Comparison of ENCODE assay signal across 8 mouse cellular contexts in genomic region chr11:57548618-57549550, GRCm38 (mm10). TPM values are rescaled to one million over a fixed set of nuclear protein-coding genes. Genes with fewer than 3 reads are reported as not detected.
DNase-seq lines count a peak whose midpoint lies in the region; ATAC-seq and TF ChIP-seq lines count a peak whose summit lies in the region.

No protein-coding gene starts in this region.

- peak; percentile 98 for TF ChIP-seq CTCF in gastrocnemius, adult 2 months (IDR thresholded peaks at IDR 0.05)
- TF ChIP-seq CTCF in hindbrain, postnatal 0 days (IDR thresholded peaks at IDR 0.05; ENCODE audit: low read depth): peak; percentile 99

- no peak overlapping the region for H3K27ac ChIP-seq in gastrocnemius, adult 2 months
- no peak overlapping the region for H3K27ac ChIP-seq in hindbrain, postnatal 0 days

- H3K4me3 ChIP-seq in gastrocnemius, adult 2 months: no peak overlapping the region
- H3K4me3 ChIP-seq in hindbrain, postnatal 0 days (ENCODE audit: low read length): no peak overlapping the region

- H3K9me3 ChIP-seq in hindbrain, postnatal 0 days (ENCODE audit: low read length): no peaks in the 10 kb centered on the region

- intact Hi-C loops in gastrocnemius, adult 2 months (cut with DNase I): loop anchor here (1.0 to 2.0 kb wide), 3 partner anchors 78 to 386 kb away; no protein-coding TSS in a partner anchor

- H3K9ac ChIP-seq in hindbrain, postnatal 0 days (replicated peaks; ENCODE audit: low read length): no peak overlapping the region

- WGBS in hindbrain, postnatal 0 days: 16% methylated on average over 18 of the region's 18 CpGs

- H3K4me2 ChIP-seq in hindbrain, postnatal 0 days (ENCODE audit: low read depth, low read length): peak overlapping the region; percentile 31

- H3K36me3 ChIP-seq in hindbrain, postnatal 0 days (ENCODE audit: insufficient read depth, low read length): no peaks in the 10 kb centered on the region

- ATAC-seq in hindbrain, postnatal 0 days: peak; percentile 72
- peak; percentile 90 for ATAC-seq in megakaryocyte, adult 5-6 weeks (ENCODE audit: poor library complexity, severe bottlenecking)

- DNase-seq in R1 (ENCODE audit: low read depth, low spot score): peak; percentile 70
- DNase-seq in cerebellum, postnatal 4 days (ENCODE audit: low spot score in 2 of 2): peak; percentile 76 to 91
- DNase-seq in gastrocnemius, adult 2 months: peak; percentile 83
- peak; percentile 90 for DNase-seq in hindbrain, postnatal 0 days (ENCODE audit: low spot score)
- DNase-seq in left cerebral cortex, adult 18-20 months (ENCODE audit: low spot score in 2 of 2): peak; percentile 70 to 83
- DNase-seq in right cerebral cortex, adult 2 months (ENCODE audit: low spot score in 2 of 2): peak; percentile 87
- peak; percentile 37 for DNase-seq in urinary bladder, postnatal 10 days (ENCODE audit: low spot score)

- H3K4me1 ChIP-seq in hindbrain, postnatal 0 days (ENCODE audit: insufficient read depth, low read length): peaks cover 9% of the 10 kb centered on the region; the same call in 1 of the 2 replicates

- H3K27me3 ChIP-seq in hindbrain, postnatal 0 days (ENCODE audit: insufficient read depth, low read length): no peaks in the 10 kb centered on the region

RNA-seq across cellular contexts. Expression of gene Mfap3, which starts 30.4 kb away (rescaled TPM):
- total RNA-seq in gastrocnemius, adult 2 months (2021): 1 to 10 TPM; 7.6 to 9.2 TPM
- 39.5 and 47.7 TPM in 2 replicates for total RNA-seq in hindbrain, postnatal 0 days (2014; rRNA removed)
- polyA plus RNA-seq in hindbrain, postnatal 0 days (2015; fragmentation: Nextera tagmentation; extraction: Ambion mirVana): 46.6 and 48.5 TPM in 2 replicates
- 10 to 100 TPM; 24.6 to 29.3 TPM for total RNA-seq in left cerebral cortex, adult 18-20 months (2021)
- 39.9 and 47.9 TPM in 2 replicates for total RNA-seq in megakaryocyte, adult 5-6 weeks (2015)
- 36.4 and 45.1 TPM in 2 replicates for total RNA-seq in megakaryocyte, adult 5-6 weeks (2017)

RNA-seq across cellular contexts. Expression of gene Fam114a2, which starts 30.5 kb away (rescaled TPM):
- 10 to 100 TPM; 48.6 to 50.9 TPM for total RNA-seq in gastrocnemius, adult 2 months (2021)
- total RNA-seq in hindbrain, postnatal 0 days (2014; rRNA removed): 27.3 and 28.9 TPM in 2 replicates
- polyA plus RNA-seq in hindbrain, postnatal 0 days (2015; fragmentation: Nextera tagmentation; extraction: Ambion mirVana): 51.0 and 51.2 TPM in 2 replicates
- 10 to 100 TPM; 31.8 to 33.1 TPM for total RNA-seq in left cerebral cortex, adult 18-20 months (2021)
- 40.8 and 43.6 TPM in 2 replicates for total RNA-seq in megakaryocyte, adult 5-6 weeks (2015)
- 32.6 and 40.0 TPM in 2 replicates for total RNA-seq in megakaryocyte, adult 5-6 weeks (2017)

Comparison
In these comparisons a context has a peak if more than half of its experiments do, and no peak if none do; other contexts are left out.
1. DNase-seq: peak in every context shown above with its lines; median percentile 90 in hindbrain, postnatal 0 days; 87 in right cerebral cortex, adult 2 months; 84 in cerebellum, postnatal 4 days; 83 in gastrocnemius, adult 2 months; 76 in left cerebral cortex, adult 18-20 months; 70 in R1; 37 in urinary bladder, postnatal 10 days.